Mouse (Mus musculus): ENCODE data around the gene 4930402H24Rik. TPM values are rescaled to one million over a fixed set of nuclear protein-coding genes. Genes with fewer than 3 reads are reported as not detected.

Gene 4930402H24Rik
- total and polyA plus RNA-seq, 3 experiments: 6.1 to 6.2 TPM; not detected in 1

DNA sequence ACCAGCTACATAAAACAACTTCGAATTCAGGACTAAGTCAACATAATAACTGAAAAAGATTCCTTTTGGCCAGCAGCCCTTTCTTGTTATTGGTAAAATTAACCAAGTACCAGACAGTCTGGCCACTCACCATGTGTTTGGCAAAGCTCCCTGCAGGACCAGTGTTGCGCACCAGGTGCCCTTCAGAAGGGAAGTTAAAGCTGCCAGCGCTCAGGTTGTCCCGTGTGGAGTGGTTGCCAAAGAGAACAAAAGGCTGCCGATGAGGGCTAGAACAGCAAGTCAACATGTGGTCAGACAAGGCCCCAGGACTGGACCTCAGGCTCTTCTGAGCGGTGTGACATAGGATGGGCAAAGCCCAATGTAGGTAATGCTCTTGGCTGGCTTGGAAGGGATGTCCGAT lies 114.5 kb downstream of the 4930402H24Rik start:
- no peaks in the 10 kb centered on the region for H3K79me2 ChIP-seq (ENCODE audit: control insufficient read depth, insufficient read depth, low read length, poor library complexity)
- no peak overlapping the region for H3K4me3 ChIP-seq (ENCODE audit: control insufficient read depth in 1 of 2, insufficient read depth in 1 of 2, low read depth in 2 of 2, low read length in 2 of 2)
- no peaks in the 10 kb centered on the region for H3K27me3 ChIP-seq (ENCODE audit: control insufficient read depth in 1 of 2, insufficient read depth in 2 of 2, low read length in 2 of 2)
- H3K36me3 ChIP-seq (ENCODE audit: control insufficient read depth in 1 of 2, insufficient read depth in 2 of 2, low read length in 2 of 2): no peaks in the 10 kb centered on the region; a peak in 2 of 4 replicates
- DNase-seq (ENCODE audit: low read depth, low spot score): no peak
- no peaks in the 10 kb centered on the region for H3K4me1 ChIP-seq (ENCODE audit: control insufficient read depth in 1 of 2, insufficient read depth in 2 of 2, low read length in 2 of 2)
- H3K9me3 ChIP-seq (replicated peaks; ENCODE audit: insufficient read depth, low read length): no peaks in the 10 kb centered on the region
- no peak for TF ChIP-seq KAT2A (conservative IDR thresholded peaks at IDR 0.05; ENCODE audit: low read depth, low read length)
- no peak for TF ChIP-seq MAFK (IDR thresholded peaks at IDR 0.05; ENCODE audit: borderline replicate concordance, low read depth, low read length)
- no peak for TF ChIP-seq HCFC1 (IDR thresholded peaks at IDR 0.05; ENCODE audit: low read depth, low read length)
- no peak for TF ChIP-seq SMC3 (IDR thresholded peaks at IDR 0.05; ENCODE audit: low read depth, low read length)
- no peak for TF ChIP-seq TAL1 (IDR thresholded peaks at IDR 0.05; ENCODE audit: low read length)
- TF ChIP-seq MAZ (IDR thresholded peaks at IDR 0.05; ENCODE audit: low read depth, low read length): no peak
- no peak for TF ChIP-seq GABPA (IDR thresholded peaks at IDR 0.05; ENCODE audit: low read depth, low read length)
- TF ChIP-seq JUND (IDR thresholded peaks at IDR 0.05; ENCODE audit: low read depth, low read length): no peak
- no peak for TF ChIP-seq CTCF (IDR thresholded peaks at IDR 0.05 in 2 of 3, conservative IDR thresholded peaks at IDR 0.05 in 1 of 3; ENCODE audit: control insufficient read depth in 1 of 3, insufficient read depth in 1 of 3, low read depth in 2 of 3, low read length in 3 of 3, poor library complexity in 1 of 3, severe bottlenecking in 1 of 3)
- TF ChIP-seq RAD21 (IDR thresholded peaks at IDR 0.05; ENCODE audit: low read depth, low read length): no peak
- no peak for TF ChIP-seq GATA1 (IDR thresholded peaks at IDR 0.05; ENCODE audit: low read depth, low read length)
- no peak for TF ChIP-seq MEF2A (IDR thresholded peaks at IDR 0.05; ENCODE audit: extremely low read depth, insufficient replicate concordance, low read depth, low read length, poor library complexity, severe bottlenecking)
- no peak for TF ChIP-seq USF1 (IDR thresholded peaks at IDR 0.05; ENCODE audit: low read depth, low read length)
- TF ChIP-seq TCF12 (IDR thresholded peaks at IDR 0.05; ENCODE audit: low read depth, low read length): no peak
- TF ChIP-seq ELF1 (IDR thresholded peaks at IDR 0.05; ENCODE audit: low read depth, low read length): no peak
- H3K9ac ChIP-seq (ENCODE audit: control insufficient read depth, low read depth, low read length, poor library complexity, severe bottlenecking): no peak overlapping the region
- H3K27ac ChIP-seq (ENCODE audit: control insufficient read depth, low read depth, low read length): no peak overlapping the region

DNA sequence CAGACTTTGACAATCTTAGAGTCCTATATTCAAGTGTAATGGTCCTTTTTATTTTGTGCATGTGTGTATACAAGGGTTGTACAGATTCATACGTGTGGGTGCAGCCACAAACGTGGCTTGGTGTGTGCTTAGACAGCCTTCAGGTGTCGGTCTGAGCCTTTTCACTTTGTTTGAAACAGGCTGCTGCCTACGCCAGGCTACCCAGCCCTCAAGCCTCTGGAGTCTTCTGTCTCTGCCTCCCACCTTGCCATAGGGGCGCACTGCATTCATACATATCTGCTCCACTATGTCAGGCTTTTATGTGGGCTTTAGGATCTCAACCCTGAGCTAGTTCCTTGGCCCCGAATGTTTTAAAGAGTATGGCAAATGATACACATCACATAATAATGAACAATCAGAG lies 116.6 kb downstream of the 4930402H24Rik start:
- Histone ChIP-seq H3K9me3 (replicated peaks; ENCODE audit: insufficient read depth, low read length) (no peaks in the 10 kb centered on the region), H3K27ac (ENCODE audit: control insufficient read depth, low read depth, low read length) (no peak overlapping the region), H3K4me3 (ENCODE audit: control insufficient read depth in 1 of 2, insufficient read depth in 1 of 2, low read depth in 2 of 2, low read length in 2 of 2) (no peak overlapping the region), H3K79me2 (ENCODE audit: control insufficient read depth, insufficient read depth, low read length, poor library complexity) (no peaks in the 10 kb centered on the region), H3K9ac (ENCODE audit: control insufficient read depth, low read depth, low read length, poor library complexity, severe bottlenecking) (no peak overlapping the region), H3K4me1 (ENCODE audit: control insufficient read depth in 1 of 2, insufficient read depth in 2 of 2, low read length in 2 of 2) (peaks cover 0 to 2% of the 10 kb centered on the region in 2 experiments; a peak in 2 of 4 replicates), H3K36me3 (ENCODE audit: control insufficient read depth in 1 of 2, insufficient read depth in 2 of 2, low read length in 2 of 2) (peaks cover 0 to 2% of the 10 kb centered on the region in 2 experiments; a peak in 3 of 4 replicates), H3K27me3 (ENCODE audit: control insufficient read depth in 1 of 2, insufficient read depth in 2 of 2, low read length in 2 of 2) (no peaks in the 10 kb centered on the region)
- TF ChIP-seq RCOR1 (IDR thresholded peaks at IDR 0.05; ENCODE audit: low read depth, low read length) (no peak), JUND (IDR thresholded peaks at IDR 0.05; ENCODE audit: low read depth, low read length) (no peak), TBP (IDR thresholded peaks at IDR 0.05; ENCODE audit: low read depth, low read length) (no peak), USF2 (IDR thresholded peaks at IDR 0.05; ENCODE audit: borderline replicate concordance in 1 of 2, insufficient read depth in 1 of 2, low read depth in 1 of 2, low read length in 2 of 2) (no peak), BHLHE40 (IDR thresholded peaks at IDR 0.05; ENCODE audit: borderline replicate concordance, low read depth, low read length) (no peak), CHD2 (IDR thresholded peaks at IDR 0.05; ENCODE audit: low read length) (no peak), POLR2AphosphoS2 (IDR thresholded peaks at IDR 0.05; ENCODE audit: low read length) (no peak), MYB (IDR thresholded peaks at IDR 0.05; ENCODE audit: low read depth, low read length) (no peak), NELFE (IDR thresholded peaks at IDR 0.05; ENCODE audit: low read depth, low read length) (no peak), KAT2A (conservative IDR thresholded peaks at IDR 0.05; ENCODE audit: low read depth, low read length) (no peak), ETS1 (IDR thresholded peaks at IDR 0.05; ENCODE audit: low read depth, low read length) (no peak)
- DNase-seq (ENCODE audit: low read depth, low spot score): no peak
